Mouse (Mus musculus) liver, adult 2 months (tissue): ENCODE measurements around the gene Shroom3. TPM values are rescaled to one million over a fixed set of nuclear protein-coding genes. Genes with fewer than 3 reads are reported as not detected.

Source experiments
- DNase-seq: peaks from one replicate; pipeline ENCODE4 v3.0.0-alpha.2; 2011; ENCODE audit warnings: low read depth, low spot score; ENCODE audit errors: extremely low read depth
- H3K27ac ChIP-seq: fragments of 200-500 bp; replicated peaks from 2 replicates; pipeline ENCODE4 v1.5.1; 2012; ENCODE audit warnings: low read depth, mild to moderate bottlenecking, control low read depth, inconsistent platforms, low read length; ENCODE audit not compliant: insufficient read depth
- H3K27me3 ChIP-seq: fragments of 200-500 bp; 2 replicates; pipeline ENCODE4 v1.6.1; 2012; ENCODE audit warnings: mild to moderate bottlenecking, moderate library complexity, low read length, inconsistent platforms; ENCODE audit not compliant: control insufficient read depth, insufficient read depth
- H3K36me3 ChIP-seq: fragments of 200-500 bp; 2 replicates; pipeline ENCODE4 v1.6.1; 2012; ENCODE audit warnings: low read length, inconsistent platforms; ENCODE audit not compliant: control insufficient read depth, insufficient read depth
- H3K4me1 ChIP-seq: fragments of 200-500 bp; 2 replicates; pipeline ENCODE4 v1.6.1; 2011; ENCODE audit warnings: low read length; ENCODE audit not compliant: control insufficient read depth, insufficient read depth
- H3K4me3 ChIP-seq: fragments of 200-500 bp; 2 replicates; pipeline ENCODE4 v1.5.1; 2011; ENCODE audit warnings: low read depth, mild to moderate bottlenecking, control low read depth, low read length, moderate library complexity; ENCODE audit not compliant: insufficient read depth
- H3K79me2 ChIP-seq: fragments of 200-500 bp; 2 replicates; pipeline ENCODE4 v1.6.1; 2012; ENCODE audit warnings: inconsistent platforms, mild to moderate bottlenecking, low read length, moderate library complexity; ENCODE audit not compliant: control insufficient read depth, insufficient read depth
- H3K9ac ChIP-seq: fragments of 200-500 bp; 2 replicates; pipeline ENCODE4 v1.6.1; 2012; ENCODE audit warnings: low read depth, mild to moderate bottlenecking, control low read depth, inconsistent platforms, low read length
- CTCF ChIP-seq: fragments of 200-500 bp; IDR thresholded peaks from 2 replicates; pipeline ENCODE4 v1.5.1; 2011; ENCODE audit warnings: low read depth, low read length, control low read depth
- POLR2A ChIP-seq: fragments of 200-500 bp; IDR thresholded peaks from 2 replicates; pipeline ENCODE4 v1.6.1; 2011; ENCODE audit warnings: low read length, control low read depth; ENCODE audit not compliant: insufficient read depth; ENCODE audit errors: extremely low read depth
- WGBS: fragments of 180-500 bp; shearing (Covaris S2); methylation state at CpG from one replicate; pipeline ENCODE4 v1.1.7; 2018; 5-methylcytosine and 5-hydroxymethylcytosine counted together
- polyA plus RNA-seq: library from polyadenylated mRNA; depleted of rRNA; stranded (reverse); fragments of >200 nt; gene quantifications from 2 replicates; pipeline ENCODE4 v1.2.3, GENCODE M21; 2012
- total RNA-seq: library from RNA; depleted of rRNA; stranded (reverse); fragments of >200 nt; gene quantifications from 2 replicates; pipeline ENCODE4 v1.2.3, GENCODE M21; 2014

Gene Shroom3
- total and polyA plus RNA-seq, 2 experiments = 4.0 to 4.1 TPM

DNA sequence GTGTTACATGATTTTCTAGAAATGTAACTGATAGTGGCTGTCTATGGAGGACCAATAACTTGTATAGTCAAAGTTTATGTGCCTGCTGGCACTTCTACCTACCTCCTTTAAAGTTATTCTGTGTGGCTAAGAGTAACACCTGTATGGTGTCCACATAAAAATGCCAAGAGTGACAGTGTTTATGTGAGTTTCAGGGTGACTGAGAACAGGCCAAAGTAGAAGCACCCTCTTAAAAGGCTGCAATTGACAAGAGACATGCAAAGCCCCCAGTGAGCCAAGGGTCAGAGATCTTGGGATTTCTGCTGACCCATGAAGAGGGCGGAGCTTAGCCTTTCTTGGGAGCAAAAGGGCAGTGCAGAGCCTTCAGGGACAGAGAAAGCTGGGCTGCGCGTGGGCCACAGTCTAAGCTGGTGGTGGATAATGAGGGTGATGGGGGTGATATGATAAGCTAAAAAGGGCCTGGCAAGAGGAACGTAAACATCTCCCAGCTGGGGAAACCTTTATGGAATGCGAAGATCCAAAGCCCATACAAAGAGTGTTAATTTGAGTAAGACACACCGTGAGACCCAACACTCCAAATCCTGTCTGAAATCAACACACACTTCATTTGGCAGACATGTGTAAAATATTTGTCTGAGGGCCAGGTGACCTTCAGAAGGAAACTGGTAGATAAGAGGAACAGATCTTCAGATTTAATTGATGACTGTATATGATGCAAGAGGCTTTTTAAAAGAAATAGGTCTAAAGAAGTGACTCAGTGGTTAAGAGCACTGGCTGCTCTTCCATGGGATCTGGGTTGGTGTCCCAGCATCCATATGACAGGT lies 101.0 kb downstream of the Shroom3 start:
- TF ChIP-seq POLR2A = no peak
- no peak for TF ChIP-seq CTCF
- DNase-seq = peak; percentile 54
- H3K9ac ChIP-seq = no peak overlapping the region
- no peaks in the 10 kb centered on the region for H3K27me3 ChIP-seq
- H3K4me1 ChIP-seq = peaks cover 3% of the 10 kb centered on the region; the same call in 1 of the 2 replicates
- WGBS = 71% methylated on average over 6 of the region's 6 CpGs
- H3K4me3 ChIP-seq = no peak overlapping the region
- peaks cover 4% of the 10 kb centered on the region; the same call in 1 of the 2 replicates for H3K79me2 ChIP-seq
- H3K36me3 ChIP-seq = peaks cover 3% of the 10 kb centered on the region; the same call in 1 of the 2 replicates
- 0 out of 2 replicates have a peak overlapping the region, but pooled peaks have one; percentile 17 for H3K27ac ChIP-seq

DNA sequence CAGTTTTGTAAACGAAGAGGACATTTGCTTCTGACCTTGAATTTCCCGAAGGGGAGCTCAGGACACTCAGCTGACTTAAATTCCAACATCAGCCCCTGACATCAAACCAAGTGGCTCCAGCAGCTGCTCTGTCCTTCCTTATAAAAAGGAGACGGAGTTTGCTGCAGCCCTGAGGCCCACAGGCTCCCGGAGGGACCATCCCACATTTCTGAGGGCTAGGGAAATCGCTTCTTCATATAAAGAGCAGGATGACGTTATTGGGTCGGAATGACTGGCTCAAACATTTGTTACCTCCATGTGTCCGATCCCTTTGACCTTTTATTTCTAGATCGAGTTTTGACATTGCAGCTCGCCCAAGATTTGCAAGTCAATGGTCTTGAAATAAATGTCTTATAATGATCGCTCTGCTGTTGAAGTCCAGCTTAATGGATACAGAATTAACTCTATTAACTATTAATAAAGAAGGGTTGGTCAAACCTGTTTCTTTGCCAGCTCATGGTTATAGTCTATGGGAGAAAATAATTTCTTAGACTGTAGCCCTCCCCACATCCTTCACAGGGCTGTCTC lies 102.7 kb downstream of the Shroom3 start:
- H3K27ac ChIP-seq = no peak overlapping the region
- TF ChIP-seq CTCF = no peak
- no peak for TF ChIP-seq POLR2A
- H3K36me3 ChIP-seq = peaks cover 3% of the 10 kb centered on the region; the same call in 1 of the 2 replicates
- H3K4me3 ChIP-seq = no peak overlapping the region
- H3K27me3 ChIP-seq = no peaks in the 10 kb centered on the region
- peaks cover 4% of the 10 kb centered on the region; the same call in 1 of the 2 replicates for H3K79me2 ChIP-seq
- H3K9ac ChIP-seq = no peak overlapping the region
- 85% methylated on average over 11 of the region's 11 CpGs for WGBS
- peaks cover 3% of the 10 kb centered on the region; the same call in 1 of the 2 replicates for H3K4me1 ChIP-seq
- DNase-seq = no peak

DNA sequence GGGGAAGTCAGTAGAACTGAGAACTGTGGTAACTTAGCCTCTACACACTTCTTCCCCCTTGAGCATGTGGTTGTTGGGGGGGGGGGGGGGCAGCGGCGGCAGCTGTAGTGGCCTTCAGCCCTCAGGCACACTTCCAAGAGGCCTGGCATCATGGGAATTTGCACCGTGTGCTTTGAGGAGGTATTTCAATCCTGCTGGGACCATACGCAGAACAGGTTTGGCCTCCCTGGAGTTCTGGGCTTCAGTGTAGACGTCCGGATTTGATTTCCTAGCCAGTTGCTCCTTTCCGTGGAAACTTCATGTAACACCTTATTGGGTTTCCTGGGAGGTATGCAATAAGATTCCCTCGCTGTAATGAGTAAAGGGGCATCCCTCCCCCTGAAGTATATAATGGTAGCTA lies 105.8 kb downstream of the Shroom3 start:
- Histone ChIP-seq H3K27ac (no peak overlapping the region), H3K79me2 (peaks cover 4% of the 10 kb centered on the region; the same call in 1 of the 2 replicates)
- WGBS = 86% methylated on average over 8 of the region's 8 CpGs

DNA sequence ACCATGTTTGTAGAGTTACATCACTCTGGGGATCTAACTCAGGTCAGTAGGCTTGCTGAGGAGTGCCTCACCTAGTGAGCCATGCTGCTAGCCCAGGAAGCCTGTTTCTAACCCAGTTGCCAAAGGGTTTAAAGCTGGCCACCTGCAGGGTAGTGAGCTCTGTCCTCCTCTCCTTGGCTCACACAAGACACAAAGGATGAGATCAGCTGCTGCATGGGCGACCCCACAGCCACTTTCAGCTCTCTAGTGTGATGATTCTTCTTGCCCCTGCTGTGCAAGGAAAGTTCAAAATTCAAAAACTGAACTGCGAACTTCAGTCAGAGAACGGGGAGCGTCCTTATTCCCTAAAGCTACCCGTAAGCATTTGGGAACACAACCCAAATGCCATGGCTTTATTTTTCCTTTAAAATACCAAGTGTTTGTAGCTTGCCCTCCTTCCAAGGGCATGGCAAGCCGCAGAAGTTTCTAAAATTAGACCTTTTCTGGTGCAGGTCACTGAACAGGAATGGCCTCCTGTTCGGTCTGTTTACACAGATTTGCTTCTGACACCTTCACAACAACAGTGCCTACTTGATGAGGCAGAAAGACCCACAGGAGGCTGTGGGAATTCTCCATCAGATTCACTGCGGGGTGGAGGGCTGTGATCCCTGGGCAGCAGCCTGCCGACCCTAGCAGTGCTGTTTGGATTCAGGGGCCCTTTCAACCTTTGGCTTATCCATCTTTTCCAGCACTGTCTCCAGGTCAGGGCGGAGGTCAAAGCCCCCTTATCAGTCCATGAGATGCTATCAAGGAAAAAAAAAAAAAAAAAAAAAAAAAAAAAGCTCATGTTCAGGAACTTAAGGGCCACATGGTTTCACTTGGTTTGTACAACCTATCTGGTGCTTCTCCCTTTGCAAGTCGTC lies 113.1 kb downstream of the Shroom3 start:
- TF ChIP-seq POLR2A (no peak), CTCF (no peak)
- no peak overlapping the region for H3K27ac ChIP-seq
- H3K4me1 ChIP-seq = no peaks in the 10 kb centered on the region
- no peaks in the 10 kb centered on the region for H3K36me3 ChIP-seq
- no peaks in the 10 kb centered on the region for H3K79me2 ChIP-seq
- 72% methylated on average over 11 of the region's 11 CpGs for WGBS
- H3K27me3 ChIP-seq = no peaks in the 10 kb centered on the region
- H3K9ac ChIP-seq = no peak overlapping the region
- H3K4me3 ChIP-seq = no peak overlapping the region
- no peak for DNase-seq

More for the DNA sequence above, 105.8 kb downstream of the Shroom3 start:
- peaks cover 3% of the 10 kb centered on the region; the same call in 1 of the 2 replicates for H3K4me1 ChIP-seq
- no peaks in the 10 kb centered on the region for H3K36me3 ChIP-seq
- no peaks in the 10 kb centered on the region for H3K27me3 ChIP-seq
- no peak for DNase-seq
- no peak overlapping the region for H3K4me3 ChIP-seq
- no peak overlapping the region for H3K9ac ChIP-seq
- TF ChIP-seq CTCF (no peak), POLR2A (no peak)

DNA sequence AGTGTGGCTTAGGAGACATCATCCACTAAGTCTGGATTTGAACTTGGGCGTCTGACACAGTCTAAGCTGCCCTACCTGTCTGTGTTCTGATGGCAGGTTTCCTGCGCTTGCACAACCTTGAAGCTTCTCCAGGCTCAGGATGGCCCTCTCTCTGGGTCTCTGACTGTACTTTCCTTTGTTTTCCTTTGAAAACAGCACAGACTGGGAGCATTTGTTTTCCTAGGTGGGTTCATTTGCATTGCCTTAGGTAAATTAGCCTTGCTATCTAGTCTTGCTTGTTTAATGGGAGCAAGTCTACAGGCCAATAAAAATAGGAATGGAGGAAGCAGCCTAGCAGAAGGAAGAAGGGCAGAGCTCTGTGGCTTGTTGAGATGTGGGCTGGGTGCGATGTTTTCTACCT lies 114.7 kb downstream of the Shroom3 start:
- Histone ChIP-seq H3K36me3 (no peaks in the 10 kb centered on the region), H3K79me2 (no peaks in the 10 kb centered on the region; the same call in 1 of the 2 replicates), H3K27ac (no peak overlapping the region), H3K9ac (no peak overlapping the region), H3K27me3 (no peaks in the 10 kb centered on the region), H3K4me3 (no peak overlapping the region), H3K4me1 (no peaks in the 10 kb centered on the region)
- no peak for TF ChIP-seq POLR2A
- no peak for TF ChIP-seq CTCF
- WGBS = 50% methylated on average over 3 of the region's 3 CpGs
- peak; percentile 37 for DNase-seq
